Mouse (Mus musculus) E14TG2a.4 (cell line): Measurements from ENCODE around the gene Trp73.

Experiments
- H3K27me3 ChIP-seq: 2 replicates; pipeline ENCODE4 v1.6.1; 2014; ENCODE audit warnings: low read length, control low read depth; ENCODE audit not compliant: insufficient read depth
- H3K36me3 ChIP-seq: 2 replicates; pipeline ENCODE4 v1.6.1; 2014; ENCODE audit warnings: low read length, control low read depth; ENCODE audit not compliant: insufficient read depth
- H3K4me1 ChIP-seq: replicated peaks from 2 replicates; pipeline ENCODE4 v1.6.1; 2014; ENCODE audit warnings: low read depth, low read length, control low read depth
- H3K4me3 ChIP-seq: replicated peaks from 2 replicates; pipeline ENCODE4 v1.5.1; 2014; ENCODE audit warnings: mild to moderate bottlenecking, low read length
- H3K9me3 ChIP-seq: 2 replicates; pipeline ENCODE4 v1.6.1; 2014; ENCODE audit warnings: low read length, control low read depth
- CTCF ChIP-seq: conservative IDR thresholded peaks from 2 replicates; pipeline ENCODE4 v1.5.1; 2014; ENCODE audit warnings: low read length
- NANOG ChIP-seq: IDR thresholded peaks from 2 replicates; pipeline ENCODE4 v1.6.1; 2014; ENCODE audit warnings: borderline replicate concordance, low read length, mixed read lengths
- POU5F1 ChIP-seq: IDR thresholded peaks from 2 replicates; pipeline ENCODE4 v1.6.1; 2014; ENCODE audit warnings: low read length, borderline replicate concordance

Trp73 gene

DNA sequence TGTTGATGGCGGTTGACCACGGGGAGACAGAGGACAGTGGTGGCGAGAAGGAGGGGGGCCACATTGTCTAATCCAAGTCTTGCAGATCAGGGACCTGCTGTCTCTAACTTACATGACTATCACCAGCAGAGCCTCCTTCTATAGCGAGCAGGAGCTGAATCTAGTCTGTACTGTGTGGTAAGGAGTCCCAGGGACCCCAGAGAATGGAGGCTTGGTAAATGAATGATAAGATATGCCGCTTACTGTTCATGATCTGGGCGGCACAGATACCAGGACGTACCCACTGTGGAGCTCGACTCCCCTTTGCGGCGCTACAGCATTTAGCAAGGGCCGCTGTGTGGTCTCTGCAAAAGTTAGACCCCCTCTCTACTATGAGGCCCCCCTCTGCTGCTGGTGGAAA lies 18.2 kb downstream of the Trp73 start:
- H3K4me3 ChIP-seq: no peak overlapping the region
- TF ChIP-seq POU5F1 (no peak), CTCF (no peak), NANOG (no peak)
- no peaks in the 10 kb centered on the region for H3K9me3 ChIP-seq
- no peaks in the 10 kb centered on the region for H3K36me3 ChIP-seq
- H3K4me1 ChIP-seq: no peaks in the 10 kb centered on the region
- peaks cover 79% of the 10 kb centered on the region for H3K27me3 ChIP-seq

DNA sequence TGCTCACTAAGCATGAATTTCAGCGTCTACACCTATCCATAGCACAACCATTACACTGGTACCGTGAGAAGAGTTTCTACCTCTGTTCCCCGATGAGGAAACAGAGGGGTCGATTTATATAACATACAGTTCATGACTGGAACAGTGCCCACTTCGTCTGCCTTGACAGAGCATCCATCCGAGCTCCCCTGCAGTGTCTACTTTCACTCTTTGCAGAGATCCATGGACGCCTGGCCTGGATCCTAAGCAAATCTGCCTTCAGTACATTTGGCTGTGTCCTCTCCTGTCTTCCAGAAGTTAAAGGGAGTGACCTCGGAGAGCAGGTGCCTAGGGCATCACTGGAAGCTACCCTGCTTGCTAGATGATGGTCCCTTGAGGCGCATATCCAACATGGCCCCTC lies 20.8 kb downstream of the Trp73 start:
- H3K4me1 ChIP-seq: no peaks in the 10 kb centered on the region
- no peaks in the 10 kb centered on the region for H3K36me3 ChIP-seq
- no peak overlapping the region for H3K4me3 ChIP-seq
- H3K27me3 ChIP-seq: peaks cover 83% of the 10 kb centered on the region
- H3K9me3 ChIP-seq: no peaks in the 10 kb centered on the region
- TF ChIP-seq CTCF: no peak
- TF ChIP-seq POU5F1: no peak
- no peak for TF ChIP-seq NANOG

GRCm38 (mm10) chr4:154118782-154119181 lies 21.2 kb downstream of the Trp73 start:
- H3K27me3 ChIP-seq: peaks cover 83% of the 10 kb centered on the region
- H3K9me3 ChIP-seq: no peaks in the 10 kb centered on the region
- TF ChIP-seq CTCF (no peak), POU5F1 (no peak), NANOG (no peak)
- no peaks in the 10 kb centered on the region for H3K36me3 ChIP-seq
- no peak overlapping the region for H3K4me3 ChIP-seq
- no peaks in the 10 kb centered on the region for H3K4me1 ChIP-seq

GRCm38 (mm10) chr4:154116421-154116820 lies 23.6 kb downstream of the Trp73 start:
- Histone ChIP-seq H3K4me3 (no peak overlapping the region), H3K4me1 (no peaks in the 10 kb centered on the region), H3K9me3 (no peaks in the 10 kb centered on the region), H3K36me3 (no peaks in the 10 kb centered on the region), H3K27me3 (peaks cover 76% of the 10 kb centered on the region)
- TF ChIP-seq NANOG (no peak), CTCF (no peak), POU5F1 (no peak)

DNA sequence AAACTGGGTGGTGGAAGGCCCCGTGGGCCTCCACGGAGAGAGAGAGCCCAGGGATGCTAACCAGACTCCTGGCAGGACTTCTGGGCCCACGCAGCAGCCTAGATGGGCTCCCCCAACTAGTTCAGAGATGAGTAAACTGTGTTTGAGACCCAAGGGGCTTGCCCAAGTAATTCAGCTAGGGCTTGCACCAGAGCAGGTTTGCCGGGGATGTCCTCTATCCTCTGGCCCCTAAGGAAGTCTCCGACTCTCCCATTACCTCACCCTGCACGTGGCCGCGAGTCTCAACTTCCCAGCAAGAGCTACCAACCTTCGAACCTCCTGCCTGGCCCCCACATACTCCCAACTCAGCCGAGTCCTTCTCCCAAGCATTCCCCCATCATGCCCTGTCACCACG lies 30.2 kb downstream of the Trp73 start:
- no peak overlapping the region for H3K4me3 ChIP-seq
- no peaks in the 10 kb centered on the region for H3K36me3 ChIP-seq
- no peaks in the 10 kb centered on the region for H3K9me3 ChIP-seq
- H3K4me1 ChIP-seq: peaks cover 15% of the 10 kb centered on the region
- H3K27me3 ChIP-seq: peaks cover 73% of the 10 kb centered on the region
- TF ChIP-seq CTCF: no peak
- no peak for TF ChIP-seq POU5F1
- no peak for TF ChIP-seq NANOG

- H3K4me1 ChIP-seq: peaks cover 20% of the 10 kb centered on the region
- no peaks in the 10 kb centered on the region for H3K36me3 ChIP-seq
- no peaks in the 10 kb centered on the region for H3K9me3 ChIP-seq
- peaks cover 74% of the 10 kb centered on the region for H3K27me3 ChIP-seq
- TF ChIP-seq POU5F1 (no peak), NANOG (no peak), CTCF (no peak)
- no peak overlapping the region for H3K4me3 ChIP-seq
Observed at GRCm38 (mm10) chr4:154109216-154109849, 30.7 kb downstream of the Trp73 start.

- H3K4me1 ChIP-seq: peaks cover 31% of the 10 kb centered on the region
- H3K36me3 ChIP-seq: no peaks in the 10 kb centered on the region
- no peaks in the 10 kb centered on the region for H3K9me3 ChIP-seq
- TF ChIP-seq NANOG (no peak), CTCF (no peak), POU5F1 (no peak)
- H3K4me3 ChIP-seq: no peak overlapping the region
- peaks cover 82% of the 10 kb centered on the region for H3K27me3 ChIP-seq
Observed at GRCm38 (mm10) chr4:154106497-154107061, 33.4 kb downstream of the Trp73 start.

- peak overlapping the region; percentile 63 for H3K4me3 ChIP-seq
- H3K9me3 ChIP-seq: no peaks in the 10 kb centered on the region
- no peaks in the 10 kb centered on the region for H3K36me3 ChIP-seq
- H3K4me1 ChIP-seq: peaks cover 31% of the 10 kb centered on the region
- TF ChIP-seq POU5F1: no peak
- no peak for TF ChIP-seq NANOG
- TF ChIP-seq CTCF: peak; percentile 85
- H3K27me3 ChIP-seq: peaks cover 82% of the 10 kb centered on the region
Observed at GRCm38 (mm10) chr4:154105381-154106001, 34.5 kb downstream of the Trp73 start.

DNA sequence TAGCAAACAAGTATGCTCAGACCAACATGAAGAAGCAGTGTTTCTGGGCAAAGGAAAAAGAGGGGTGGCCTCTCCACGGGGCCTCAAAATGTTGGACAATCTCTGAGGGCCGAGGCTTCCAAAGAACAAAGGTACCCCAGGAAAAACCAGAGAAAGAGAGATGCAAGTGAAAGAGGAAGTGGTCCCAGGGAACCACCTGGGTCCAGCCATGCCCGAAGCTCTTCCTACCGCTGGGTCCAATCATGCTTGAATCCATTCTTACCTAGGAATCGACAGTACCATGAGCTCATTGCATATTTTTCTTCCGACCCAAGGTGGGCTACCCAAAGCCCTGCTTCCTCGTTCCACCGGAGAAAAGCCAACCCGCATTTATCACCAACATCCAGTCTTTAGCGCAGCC lies 36.1 kb downstream of the Trp73 start:
- Histone ChIP-seq H3K4me1 (peaks cover 31% of the 10 kb centered on the region), H3K9me3 (no peaks in the 10 kb centered on the region), H3K4me3 (no peak overlapping the region), H3K36me3 (no peaks in the 10 kb centered on the region), H3K27me3 (peaks cover 84% of the 10 kb centered on the region)
- TF ChIP-seq POU5F1 (no peak), NANOG (no peak), CTCF (no peak)
